Mouse (Mus musculus): ENCODE results near the gene Ankdd1b.

The Ankdd1b gene

DNA sequence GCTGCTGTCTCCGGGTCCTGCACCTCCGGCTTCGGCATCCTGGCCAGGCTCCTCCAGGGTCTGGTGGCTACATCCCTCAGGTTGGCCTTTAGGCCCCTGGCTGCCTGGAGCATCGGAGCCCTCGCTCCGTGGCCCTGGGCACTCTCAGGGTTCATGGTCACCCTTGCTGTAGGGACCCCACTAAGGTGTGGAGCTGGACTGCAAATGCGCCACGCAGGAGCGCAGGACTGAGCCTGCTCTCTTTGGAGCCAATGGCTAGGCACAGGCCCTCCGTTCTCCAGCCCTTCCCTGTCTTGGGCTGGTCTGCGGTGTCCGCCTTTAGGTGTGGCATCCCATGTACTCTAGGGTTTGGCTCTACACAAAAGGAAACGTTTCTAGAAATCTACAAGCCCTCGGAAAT is at the start of gene Ankdd1b:
Gene Ankdd1b (minus strand): TSS at position 242 of the 400 bp plus-strand sequence.
- no peak for DNase-seq

DNA sequence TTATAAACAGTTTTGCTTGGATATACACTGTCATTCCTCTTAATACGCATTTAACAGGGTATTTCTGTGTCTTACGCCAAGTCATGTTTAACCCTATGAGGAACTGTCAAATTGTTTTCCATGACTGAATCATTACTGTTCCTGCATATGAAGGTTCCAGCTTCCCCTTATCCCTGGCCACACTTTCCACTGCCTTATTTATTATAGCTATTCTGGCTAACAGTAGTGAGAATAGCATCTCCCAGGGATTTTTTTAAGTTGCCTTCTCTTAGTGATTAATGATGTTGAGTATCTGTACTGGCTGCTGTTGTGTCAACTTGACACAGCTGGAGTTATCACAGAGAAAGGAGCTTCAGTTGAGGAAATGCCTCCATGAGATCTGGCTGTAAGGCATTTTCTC is 46.3 kb upstream of the Ankdd1b start:
- no peak for DNase-seq

- no peak for DNase-seq
Observed at GRCm38 (mm10) chr13:96516249-96516648, 45.3 kb upstream of the Ankdd1b start.

DNA sequence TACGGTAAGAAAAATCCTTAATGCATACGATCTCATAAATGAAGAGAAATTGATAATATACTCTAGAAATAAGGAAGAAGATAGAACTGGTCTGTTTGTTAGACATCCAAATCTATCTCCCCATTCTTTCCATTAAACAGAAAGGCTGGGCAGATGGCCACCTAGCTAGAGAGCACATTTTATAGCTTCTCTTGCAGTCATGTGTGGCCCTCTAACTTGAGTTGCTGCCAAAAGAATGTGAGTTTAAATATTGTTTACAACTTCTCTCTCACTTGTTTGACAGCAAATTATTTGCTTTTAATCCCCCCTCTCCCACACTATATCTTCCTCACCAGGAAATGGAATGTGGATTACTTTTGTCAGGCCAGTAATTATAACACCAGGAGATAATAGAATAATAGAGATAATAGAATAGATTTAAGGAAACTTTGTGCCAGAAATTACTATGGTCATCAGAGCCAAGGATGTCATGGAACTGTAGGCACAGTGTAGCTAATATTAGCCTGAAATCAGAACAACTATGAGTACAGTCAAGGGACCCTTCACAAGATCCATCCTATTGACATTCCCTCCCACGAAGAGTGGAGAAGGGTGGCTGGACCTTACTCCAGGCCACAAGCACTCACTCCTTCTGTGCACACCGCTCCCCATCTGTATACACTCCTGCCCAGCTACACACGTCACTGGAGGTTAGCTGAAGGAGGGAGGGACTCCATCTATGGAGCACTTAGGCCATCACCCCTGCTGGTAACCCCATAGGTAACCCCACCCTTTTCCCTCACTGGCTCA is 43.4 kb upstream of the Ankdd1b start:
- DNase-seq: no peak

DNA sequence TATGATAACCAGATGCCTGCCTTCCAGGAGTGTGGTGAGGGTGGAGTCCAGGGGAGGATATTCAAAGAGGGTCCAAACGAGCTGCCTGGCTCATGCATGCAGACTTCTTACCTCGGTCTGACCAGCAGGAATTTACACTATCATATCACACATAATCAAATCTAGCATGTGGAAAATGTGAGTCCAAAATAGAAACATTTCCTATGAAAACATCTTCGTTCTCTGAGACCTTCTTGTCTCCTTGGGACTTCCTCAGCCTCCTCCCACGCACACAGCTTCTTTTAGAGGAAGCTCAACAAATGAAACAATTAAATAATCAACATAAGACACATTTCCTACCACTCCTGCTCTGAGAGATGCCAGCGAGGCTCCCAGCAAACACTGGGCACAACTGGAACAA is 40.9 kb upstream of the Ankdd1b start:
- no peak for DNase-seq

DNA sequence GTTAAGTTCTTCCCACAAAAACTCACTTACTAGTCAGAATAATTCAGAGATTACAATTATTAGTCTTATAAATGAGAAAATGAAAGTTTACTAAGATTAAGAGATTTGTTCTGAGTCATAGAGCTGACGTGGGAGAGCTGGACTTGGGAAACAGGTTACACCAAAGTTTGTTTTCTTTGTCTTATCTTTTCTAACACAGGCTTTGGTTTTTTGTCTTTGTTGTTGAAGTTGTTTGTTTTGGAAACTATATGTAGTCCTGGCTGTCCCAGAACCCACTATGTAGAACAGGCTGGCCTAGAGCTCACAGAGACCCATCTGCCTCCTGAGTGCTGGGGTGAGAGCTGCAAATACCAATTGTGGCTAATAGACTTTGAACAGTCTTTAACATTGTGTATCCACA is 40.3 kb upstream of the Ankdd1b start:
- no peak for DNase-seq

DNA sequence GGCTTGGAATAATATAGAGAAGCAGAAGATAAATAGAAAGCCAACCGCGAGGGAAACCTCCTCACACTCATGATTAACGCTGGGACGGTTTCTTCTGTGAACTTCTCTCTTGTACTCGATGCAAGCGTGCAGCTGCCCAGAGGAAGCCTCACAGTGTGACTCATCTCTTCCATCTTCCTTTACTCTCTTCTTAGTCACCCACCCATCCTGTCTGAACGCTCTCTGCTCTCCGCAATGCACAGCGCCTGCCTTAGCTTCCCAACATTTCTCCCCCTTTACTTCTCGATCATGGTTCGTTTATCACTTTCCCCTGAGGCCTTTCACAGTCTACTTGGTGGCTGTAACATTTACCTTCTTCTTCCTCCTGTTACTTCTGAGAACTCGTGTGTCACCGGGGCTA is 39.6 kb upstream of the Ankdd1b start:
- no peak for DNase-seq

DNA sequence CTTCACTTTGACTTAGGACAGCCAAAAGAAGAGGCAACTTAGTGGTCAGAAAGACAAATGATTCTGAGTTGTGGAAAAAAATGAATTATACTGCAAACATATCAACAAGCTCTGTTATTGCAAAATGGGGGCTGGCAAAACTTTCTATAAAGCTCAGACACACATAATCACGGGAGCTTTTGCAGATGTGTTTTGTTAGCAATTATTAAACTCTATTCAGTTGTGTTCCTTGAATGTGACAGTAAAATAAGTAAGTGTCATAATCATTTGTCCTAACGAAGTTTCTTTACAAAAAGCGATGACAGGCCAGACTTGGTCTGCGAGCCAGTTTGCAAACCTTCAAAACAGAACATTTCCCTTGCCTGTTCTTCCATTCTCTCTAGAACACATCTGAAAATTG is 36.5 kb upstream of the Ankdd1b start:
- no peak for DNase-seq

DNA sequence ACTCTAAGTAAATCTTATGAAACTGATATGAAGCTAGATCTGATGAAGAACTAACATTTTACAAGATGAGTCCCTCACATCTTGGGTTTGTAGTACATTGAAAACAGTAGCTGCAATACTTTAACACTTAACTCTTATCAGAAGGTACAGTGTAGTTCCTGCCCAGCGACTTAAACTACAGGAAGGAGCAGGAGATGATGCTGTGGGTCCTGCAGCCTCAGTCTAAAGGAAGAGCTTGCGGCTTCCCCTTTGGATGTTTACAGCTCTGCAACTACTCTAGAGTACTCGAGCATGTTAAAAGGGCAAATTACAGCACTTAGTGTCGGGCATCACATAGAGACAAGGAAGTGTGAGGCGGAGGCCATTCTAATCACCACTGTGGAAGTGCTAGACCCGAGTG is 35.3 kb upstream of the Ankdd1b start:
- DNase-seq: no peak

DNA sequence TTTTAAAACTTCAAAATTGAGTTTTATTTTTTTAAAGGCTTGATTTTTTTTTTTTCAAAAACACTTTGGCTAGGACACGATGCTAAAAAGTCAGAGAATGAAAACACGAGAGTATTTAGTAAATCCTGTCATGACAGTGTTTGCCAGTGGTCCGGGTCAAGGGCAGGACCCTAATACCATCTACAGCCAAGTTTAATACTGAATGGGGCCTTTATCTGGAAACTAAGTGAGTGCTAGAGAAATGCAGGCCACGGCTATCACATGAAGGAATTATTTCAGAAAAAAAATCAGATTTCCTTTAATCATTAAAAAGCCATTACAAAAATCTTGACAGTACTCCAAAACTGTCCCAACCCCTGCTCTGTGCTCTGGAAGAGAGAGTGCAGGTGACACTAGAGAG is 34.7 kb upstream of the Ankdd1b start:
- no peak for DNase-seq

DNA sequence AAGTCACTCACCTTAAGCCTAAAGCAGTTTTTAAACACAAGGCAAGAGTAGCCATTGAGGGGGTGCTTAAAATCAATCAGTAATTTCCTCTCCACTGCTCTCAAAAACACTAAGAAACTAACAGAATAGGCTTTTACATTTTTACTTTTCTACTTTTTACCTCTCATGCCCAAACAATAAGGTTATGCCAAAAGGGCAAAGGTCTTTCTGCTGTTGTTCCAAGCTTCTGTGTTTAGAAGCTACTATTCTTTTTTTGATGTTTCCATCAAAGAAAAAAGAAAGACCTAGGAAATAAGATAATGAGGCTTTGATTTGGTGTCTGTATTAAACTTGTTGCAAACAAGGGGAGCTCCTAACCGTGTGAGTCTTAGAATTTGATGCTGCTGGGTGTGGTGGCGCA is 28.9 kb upstream of the Ankdd1b start:
- DNase-seq: no peak

DNA sequence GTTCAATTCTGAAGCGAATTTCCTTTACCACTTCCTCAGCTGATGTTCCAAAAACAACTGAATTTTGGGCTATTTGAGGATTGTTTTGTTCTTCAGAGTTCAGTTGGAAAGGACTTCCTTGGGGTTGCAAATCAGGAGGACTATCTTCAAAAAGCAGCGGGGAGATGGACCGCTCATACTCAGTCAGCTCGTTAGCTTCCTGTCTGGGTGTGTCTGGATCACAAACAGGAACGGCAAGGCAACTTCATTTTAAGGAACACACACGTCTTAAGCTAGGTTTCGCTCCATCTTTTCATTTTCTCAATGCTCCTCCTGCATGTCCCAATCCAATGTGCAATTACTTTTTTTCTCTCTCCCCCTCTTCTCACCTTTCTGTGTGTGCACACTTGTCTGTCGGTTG is 25.6 kb upstream of the Ankdd1b start:
- no peak for DNase-seq

DNA sequence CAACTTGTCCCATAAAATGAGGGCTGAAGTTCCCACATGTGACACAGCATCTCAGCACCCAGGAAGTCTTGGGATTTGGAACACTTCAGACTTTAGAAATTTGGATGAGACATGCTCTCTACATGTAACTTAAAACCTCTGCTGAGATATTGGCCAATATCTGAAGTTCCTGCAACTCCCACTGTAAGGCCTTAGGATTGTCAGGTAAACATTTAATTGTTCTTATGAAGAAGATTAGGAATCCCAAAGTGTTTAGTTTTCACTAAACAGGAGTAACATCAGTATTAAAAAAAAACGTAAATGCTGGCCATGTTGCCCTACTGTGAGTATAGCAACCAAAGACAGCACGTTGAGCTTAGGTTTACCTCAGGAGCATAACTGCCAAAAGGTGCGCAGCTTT is 19.4 kb upstream of the Ankdd1b start, which contains the start of gene Gm17622:
Gene Gm17622 (plus strand): TSS at position 301 of the 400 bp plus-strand sequence.
- DNase-seq: no peak

DNA sequence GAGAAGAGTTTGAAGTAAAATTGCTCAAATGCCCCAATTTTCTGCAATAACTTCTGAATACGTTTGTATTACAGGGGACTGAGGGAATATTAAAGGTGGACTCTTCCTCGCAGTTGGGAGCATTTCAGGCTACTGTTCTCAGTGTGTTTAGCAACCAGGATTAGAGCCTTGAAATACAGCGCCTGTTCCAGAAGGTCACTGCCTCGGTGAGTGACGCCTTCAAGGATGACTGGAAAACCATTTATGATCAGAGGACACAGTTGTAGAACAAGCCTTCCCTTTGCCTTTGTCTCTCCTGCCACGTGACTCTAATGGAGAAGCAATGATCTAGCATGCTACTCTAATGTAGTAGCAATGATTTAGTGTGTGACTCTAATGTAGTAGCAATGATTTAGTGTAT is 17.0 kb upstream of the Ankdd1b start:
- DNase-seq: no peak

DNA sequence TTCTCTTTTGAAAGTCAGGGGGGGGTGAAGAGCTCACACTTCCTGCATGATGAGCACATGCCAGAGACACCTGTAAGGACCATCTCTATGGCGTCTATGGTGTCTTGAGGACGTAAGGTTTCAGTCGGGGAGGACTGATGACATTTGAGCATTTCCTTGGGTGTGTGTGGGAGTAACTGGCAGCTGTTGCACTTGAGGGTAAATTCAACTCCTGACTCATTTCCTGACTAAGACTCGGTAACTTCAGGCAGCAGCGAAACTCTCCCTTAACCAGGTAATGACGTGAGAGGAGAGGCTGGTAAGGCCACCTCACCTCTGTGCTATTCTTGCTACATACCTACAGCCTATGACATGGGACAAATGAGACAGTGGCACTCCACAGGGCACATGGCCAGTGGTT is 16.2 kb upstream of the Ankdd1b start:
- no peak for DNase-seq

- DNase-seq: no peak
Observed at GRCm38 (mm10) chr13:96478991-96479390, 8.0 kb upstream of the Ankdd1b start.

- DNase-seq: no peak
Observed at GRCm38 (mm10) chr13:96477226-96477625, 6.2 kb upstream of the Ankdd1b start.

- no peak for DNase-seq
Observed at GRCm38 (mm10) chr13:96470556-96470955, 442 bp downstream of the Ankdd1b start.

- DNase-seq: no peak
Observed at GRCm38 (mm10) chr13:96468678-96469077, 2.3 kb downstream of the Ankdd1b start.

- DNase-seq: no peak
Observed at GRCm38 (mm10) chr13:96465315-96465714, 5.7 kb downstream of the Ankdd1b start.

- DNase-seq: no peak
Observed at GRCm38 (mm10) chr13:96462644-96463043, 8.4 kb downstream of the Ankdd1b start.

GRCm38 (mm10) chr13:96458606-96459005 is 12.4 kb downstream of the Ankdd1b start:
- no peak for DNase-seq

DNA sequence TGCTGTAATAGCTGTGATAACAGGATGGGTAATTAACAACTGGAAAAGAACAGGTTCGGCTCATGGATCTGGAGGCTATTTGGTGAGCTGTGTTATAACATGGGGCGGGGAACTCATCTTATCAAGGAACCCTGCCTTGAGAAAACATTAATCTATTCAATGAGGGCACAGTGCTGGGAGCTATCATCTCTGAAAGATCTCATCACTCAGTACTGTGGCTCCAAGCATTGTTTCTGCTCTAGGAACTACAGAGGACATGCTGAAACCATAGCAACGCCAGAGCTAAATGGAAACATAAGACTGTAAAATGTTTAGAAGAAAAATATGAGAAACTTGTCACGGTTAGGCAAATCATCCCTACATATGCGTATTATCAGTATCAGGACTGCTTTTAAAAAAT is 13.0 kb downstream of the Ankdd1b start:
- no peak for DNase-seq

- no peak for DNase-seq
Observed at GRCm38 (mm10) chr13:96457566-96457965, 13.4 kb downstream of the Ankdd1b start.

DNA sequence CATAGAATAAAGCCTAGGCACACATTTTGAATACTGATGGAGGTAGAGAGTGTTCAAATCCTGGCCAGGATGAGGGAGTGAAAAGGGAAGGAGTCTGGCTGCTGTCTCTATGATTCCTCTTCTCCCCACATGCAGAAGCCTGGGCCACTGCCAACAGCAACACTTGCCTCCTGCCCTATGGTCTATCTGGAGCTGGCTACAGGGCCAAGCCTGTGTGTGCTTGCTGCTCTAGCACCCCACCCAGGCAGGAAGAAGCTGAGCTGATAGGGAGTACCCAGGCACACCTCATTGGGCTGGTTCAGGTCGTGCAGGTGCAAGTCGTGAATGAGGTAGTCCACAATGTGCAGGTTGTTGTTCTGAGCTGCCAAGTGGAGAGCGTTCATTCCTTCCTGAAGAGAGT is 16.7 kb downstream of the Ankdd1b start:
- DNase-seq: no peak
